Mouse (Mus musculus): Measurements from ENCODE around the gene Tatdn3. TPM values are rescaled to one million over a fixed set of nuclear protein-coding genes. Genes with fewer than 3 reads are reported as not detected.

Tatdn3 gene
- polyA plus RNA-seq, 1 experiment from 2014 or later: 14.9 TPM

DNA sequence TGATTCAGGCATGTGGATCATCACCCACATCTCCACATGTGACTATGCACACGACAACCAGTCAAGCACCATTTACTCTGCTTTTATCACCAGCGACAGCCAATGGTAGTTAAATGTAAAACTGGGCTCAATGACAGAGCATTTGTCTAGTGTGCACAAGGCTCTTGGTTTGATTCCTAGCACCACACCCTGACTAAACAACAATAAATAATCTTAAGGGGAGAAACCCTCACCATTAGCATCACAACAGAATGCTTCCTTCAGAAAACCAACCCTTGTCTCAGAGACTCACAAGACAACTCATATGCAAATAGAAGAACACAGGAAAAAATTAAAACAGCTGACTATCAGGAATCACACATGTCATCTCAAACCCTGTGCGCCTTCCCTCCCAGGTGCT is 48.5 kb downstream of the Tatdn3 start:
- Histone ChIP-seq H3K27me3 (ENCODE audit: control insufficient read depth, insufficient read depth, low read length) (no peaks in the 10 kb centered on the region), H3K27ac (no peak overlapping the region), H3K4me1 (replicated peaks; ENCODE audit: control insufficient read depth, insufficient read depth, low read length) (no peaks in the 10 kb centered on the region), H3K9me3 (ENCODE audit: control insufficient read depth, low read length) (no peaks in the 10 kb centered on the region), H3K4me3 (replicated peaks; ENCODE audit: low read length) (no peak overlapping the region), H3K36me3 (replicated peaks; ENCODE audit: control insufficient read depth, insufficient read depth) (peaks cover 49% of the 10 kb centered on the region), H3K9ac (no peak overlapping the region), H3K4me2 (replicated peaks) (no peak overlapping the region)
- WGBS: 92% methylated on average over 3 of the region's 3 CpGs
- ATAC-seq (ENCODE audit: low FRiP score): no peak
- no peak for DNase-seq (ENCODE audit: low spot score)

DNA sequence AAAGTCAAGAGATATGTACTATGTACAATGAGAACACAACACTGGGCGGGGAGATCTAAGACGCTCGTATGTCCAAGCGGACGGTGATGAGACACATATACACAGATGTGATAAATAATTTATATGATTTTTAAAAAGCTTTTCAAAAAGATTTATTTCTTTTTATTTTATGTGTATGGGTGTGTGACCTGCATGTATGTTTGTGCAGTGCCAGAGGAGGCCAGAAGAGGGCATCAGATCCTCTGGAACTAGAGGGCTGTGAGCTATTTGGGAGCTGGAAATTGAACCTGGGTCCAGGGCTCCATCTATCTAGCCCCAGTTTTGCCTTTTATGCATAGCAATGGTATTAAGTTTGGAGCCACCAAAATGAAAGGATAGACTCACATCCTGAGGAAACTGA is 54.0 kb downstream of the Tatdn3 start:
- Histone ChIP-seq H3K27ac (no peak overlapping the region), H3K9me3 (ENCODE audit: control insufficient read depth, low read length) (no peaks in the 10 kb centered on the region), H3K4me2 (replicated peaks) (no peak overlapping the region), H3K36me3 (replicated peaks; ENCODE audit: control insufficient read depth, insufficient read depth) (peaks cover 77% of the 10 kb centered on the region), H3K27me3 (ENCODE audit: control insufficient read depth, insufficient read depth, low read length) (no peaks in the 10 kb centered on the region), H3K9ac (no peak overlapping the region), H3K4me1 (replicated peaks; ENCODE audit: control insufficient read depth, insufficient read depth, low read length) (no peaks in the 10 kb centered on the region), H3K4me3 (replicated peaks; ENCODE audit: low read length) (no peak overlapping the region)
- WGBS: 97% methylated on average over 5 of the region's 5 CpGs
- no peak for ATAC-seq (ENCODE audit: low FRiP score)
- no peak for DNase-seq (ENCODE audit: low spot score)

DNA sequence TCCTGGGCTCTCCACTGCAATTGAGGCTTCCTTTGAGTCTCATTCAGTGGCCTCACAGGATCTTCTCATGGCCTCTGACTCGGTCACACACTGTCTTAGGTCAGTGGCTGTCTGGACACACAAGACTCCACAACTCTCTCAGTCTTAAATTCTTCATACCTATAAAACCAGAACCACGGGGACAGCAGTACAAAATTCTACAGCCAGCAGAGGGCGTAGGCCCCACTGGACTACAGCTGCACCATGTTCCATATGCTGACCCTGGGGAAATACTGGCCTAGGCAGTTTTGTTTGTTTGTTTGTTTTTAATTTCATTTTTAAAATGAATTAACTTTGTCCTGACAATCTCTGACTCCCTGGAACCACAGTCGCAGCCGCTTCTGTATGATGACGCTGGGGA is 60.5 kb downstream of the Tatdn3 start:
- Histone ChIP-seq H3K9me3 (ENCODE audit: control insufficient read depth, low read length) (peaks cover 6% of the 10 kb centered on the region; the same call in 1 of the 2 replicates), H3K4me1 (replicated peaks; ENCODE audit: control insufficient read depth, insufficient read depth, low read length) (no peaks in the 10 kb centered on the region), H3K4me3 (replicated peaks; ENCODE audit: low read length) (no peak overlapping the region), H3K27me3 (ENCODE audit: control insufficient read depth, insufficient read depth, low read length) (no peaks in the 10 kb centered on the region), H3K36me3 (replicated peaks; ENCODE audit: control insufficient read depth, insufficient read depth) (peaks cover 19% of the 10 kb centered on the region), H3K27ac (no peak overlapping the region), H3K9ac (no peak overlapping the region), H3K4me2 (replicated peaks) (no peak overlapping the region)
- DNase-seq (ENCODE audit: low spot score) (no peak), ATAC-seq (ENCODE audit: low FRiP score) (no peak)
- 62% methylated on average over 6 of the region's 6 CpGs for WGBS

DNA sequence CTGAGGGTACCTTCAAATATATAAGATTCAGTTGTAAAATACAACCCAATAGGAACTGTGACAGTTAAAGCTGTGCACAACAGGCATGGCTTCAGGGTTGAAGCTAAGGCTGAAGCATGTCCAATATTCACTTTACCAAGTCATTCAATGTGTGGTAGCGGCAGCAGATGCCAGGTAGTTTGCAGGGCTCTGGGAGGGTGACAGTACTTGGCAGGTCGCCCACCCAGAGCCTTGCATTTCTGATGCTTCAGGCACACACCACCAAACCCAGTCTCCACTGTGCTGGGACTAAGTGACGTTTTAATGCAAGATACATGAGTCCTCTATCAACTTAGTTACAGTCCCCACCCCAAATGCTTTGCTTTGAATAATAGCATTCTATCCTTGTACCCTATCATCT is 62.0 kb downstream of the Tatdn3 start:
- WGBS: 77% methylated on average over 3 of the region's 3 CpGs
- DNase-seq (ENCODE audit: low spot score): no peak

DNA sequence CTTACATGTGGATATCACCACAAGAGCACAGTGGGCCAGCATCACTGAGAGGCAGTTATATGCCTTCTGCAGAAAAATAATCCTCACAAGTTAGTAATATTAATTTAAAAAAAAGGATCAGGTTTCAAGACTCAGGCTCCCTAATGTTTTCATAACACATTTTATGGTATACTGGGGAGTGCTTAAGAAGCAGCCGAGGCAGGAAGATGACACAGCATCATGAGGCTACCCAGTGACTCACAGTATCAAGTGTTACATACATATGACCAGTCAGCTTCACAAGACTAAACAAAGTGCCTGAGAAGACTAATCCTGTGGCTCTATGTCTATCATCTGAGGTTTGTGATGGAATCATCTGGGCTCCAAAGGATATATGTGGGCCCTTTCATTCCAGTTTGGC is 64.7 kb downstream of the Tatdn3 start:
- ATAC-seq (ENCODE audit: low FRiP score) (no peak), DNase-seq (ENCODE audit: low spot score) (no peak)
- Histone ChIP-seq H3K9ac (no peak overlapping the region), H3K27ac (no peak overlapping the region), H3K4me2 (replicated peaks) (no peak overlapping the region), H3K27me3 (ENCODE audit: control insufficient read depth, insufficient read depth, low read length) (no peaks in the 10 kb centered on the region), H3K9me3 (ENCODE audit: control insufficient read depth, low read length) (peaks cover 6% of the 10 kb centered on the region; the same call in 1 of the 2 replicates), H3K4me1 (replicated peaks; ENCODE audit: control insufficient read depth, insufficient read depth, low read length) (no peaks in the 10 kb centered on the region), H3K4me3 (replicated peaks; ENCODE audit: low read length) (no peak overlapping the region), H3K36me3 (replicated peaks; ENCODE audit: control insufficient read depth, insufficient read depth) (no peaks in the 10 kb centered on the region)
- 82% methylated on average over 1 of the region's 1 CpGs for WGBS

More for the DNA sequence above, 62.0 kb downstream of the Tatdn3 start:
- Histone ChIP-seq H3K27me3 (ENCODE audit: control insufficient read depth, insufficient read depth, low read length) (no peaks in the 10 kb centered on the region), H3K4me3 (replicated peaks; ENCODE audit: low read length) (no peak overlapping the region), H3K4me2 (replicated peaks) (no peak overlapping the region), H3K36me3 (replicated peaks; ENCODE audit: control insufficient read depth, insufficient read depth) (peaks cover 9% of the 10 kb centered on the region; the same call in 1 of the 2 replicates), H3K9ac (no peak overlapping the region), H3K27ac (no peak overlapping the region), H3K9me3 (ENCODE audit: control insufficient read depth, low read length) (peaks cover 6% of the 10 kb centered on the region; the same call in 1 of the 2 replicates), H3K4me1 (replicated peaks; ENCODE audit: control insufficient read depth, insufficient read depth, low read length) (no peaks in the 10 kb centered on the region)
- ATAC-seq (ENCODE audit: low FRiP score): no peak

DNA sequence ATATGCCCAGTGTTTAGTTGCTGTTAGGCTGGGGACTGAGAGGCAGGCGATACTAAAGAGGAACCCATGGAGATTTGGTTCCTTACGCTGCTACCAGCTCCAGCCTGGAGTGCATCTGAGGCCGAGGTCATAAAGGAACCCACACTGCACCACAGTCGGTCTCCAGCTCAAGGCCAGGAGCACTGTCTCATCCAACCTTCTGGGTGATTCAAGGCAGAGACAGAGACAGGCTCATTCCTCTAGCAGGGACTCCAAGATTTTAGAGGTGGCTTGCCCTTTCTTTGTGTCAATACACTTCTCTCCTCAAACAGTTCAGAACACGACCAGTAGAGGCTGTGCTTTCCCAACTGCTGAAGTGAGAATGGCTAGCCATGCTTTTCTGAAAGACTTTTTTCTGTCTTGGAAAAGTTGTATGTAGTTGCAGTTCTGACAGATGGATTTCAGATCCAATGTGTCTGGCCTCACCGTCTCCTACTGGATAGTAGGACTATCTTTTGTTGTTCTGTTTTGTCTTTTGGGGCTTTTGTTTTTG is 66.3 kb downstream of the Tatdn3 start:
- Histone ChIP-seq H3K9ac (no peak overlapping the region), H3K9me3 (ENCODE audit: control insufficient read depth, low read length) (peaks cover 6% of the 10 kb centered on the region; the same call in 1 of the 2 replicates), H3K27ac (no peak overlapping the region), H3K4me1 (replicated peaks; ENCODE audit: control insufficient read depth, insufficient read depth, low read length) (no peaks in the 10 kb centered on the region), H3K27me3 (ENCODE audit: control insufficient read depth, insufficient read depth, low read length) (no peaks in the 10 kb centered on the region), H3K36me3 (replicated peaks; ENCODE audit: control insufficient read depth, insufficient read depth) (no peaks in the 10 kb centered on the region), H3K4me3 (replicated peaks; ENCODE audit: low read length) (no peak overlapping the region), H3K4me2 (replicated peaks) (no peak overlapping the region)
- no peak for DNase-seq (ENCODE audit: low spot score)
- no peak for ATAC-seq (ENCODE audit: low FRiP score)
- WGBS: 75% methylated on average over 6 of the region's 6 CpGs

Other genes starting within 250 kb of the Tatdn3 start
- gene Rps6kc1, start 151.2 kb downstream of the Tatdn3 start, polyA plus RNA-seq (2014; fragmentation: Nextera tagmentation; extraction: Ambion mirVana): 27.7 and 36.4 TPM in 2 replicates
- 48.2 and 52.7 TPM in 2 replicates for gene Angel2, start 137.8 kb downstream of the Tatdn3 start, polyA plus RNA-seq (2014; fragmentation: Nextera tagmentation; extraction: Ambion mirVana)
- gene Vash2, start 83.6 kb downstream of the Tatdn3 start, polyA plus RNA-seq (2014; fragmentation: Nextera tagmentation; extraction: Ambion mirVana): 102 and 109 TPM in 2 replicates
- gene Flvcr1, start 36.8 kb downstream of the Tatdn3 start, polyA plus RNA-seq (2014; fragmentation: Nextera tagmentation; extraction: Ambion mirVana): 10.3 and 11.6 TPM in 2 replicates
- not detected in 2 replicates for gene Spata45, start 26.3 kb downstream of the Tatdn3 start, polyA plus RNA-seq (2014; fragmentation: Nextera tagmentation; extraction: Ambion mirVana)
- gene Nsl1, start 80 bp upstream of the Tatdn3 start, polyA plus RNA-seq (2014; fragmentation: Nextera tagmentation; extraction: Ambion mirVana): 3.6 and 5.0 TPM in 2 replicates
- gene Batf3, start 34.9 kb upstream of the Tatdn3 start, polyA plus RNA-seq (2014; fragmentation: Nextera tagmentation; extraction: Ambion mirVana): 1.5 and 2.2 TPM in 2 replicates
- not detected in 2 replicates for gene Fam71a, start 101.9 kb upstream of the Tatdn3 start, polyA plus RNA-seq (2014; fragmentation: Nextera tagmentation; extraction: Ambion mirVana)
- 1.4 and 1.8 TPM in 2 replicates for gene Atf3, start 155.1 kb upstream of the Tatdn3 start, polyA plus RNA-seq (2014; fragmentation: Nextera tagmentation; extraction: Ambion mirVana)

Measured in hindbrain, embryonic 14.5 days (tissue).